Comparison of ENCODE assay signal across 28 mouse cellular contexts in the genomic region with DNA sequence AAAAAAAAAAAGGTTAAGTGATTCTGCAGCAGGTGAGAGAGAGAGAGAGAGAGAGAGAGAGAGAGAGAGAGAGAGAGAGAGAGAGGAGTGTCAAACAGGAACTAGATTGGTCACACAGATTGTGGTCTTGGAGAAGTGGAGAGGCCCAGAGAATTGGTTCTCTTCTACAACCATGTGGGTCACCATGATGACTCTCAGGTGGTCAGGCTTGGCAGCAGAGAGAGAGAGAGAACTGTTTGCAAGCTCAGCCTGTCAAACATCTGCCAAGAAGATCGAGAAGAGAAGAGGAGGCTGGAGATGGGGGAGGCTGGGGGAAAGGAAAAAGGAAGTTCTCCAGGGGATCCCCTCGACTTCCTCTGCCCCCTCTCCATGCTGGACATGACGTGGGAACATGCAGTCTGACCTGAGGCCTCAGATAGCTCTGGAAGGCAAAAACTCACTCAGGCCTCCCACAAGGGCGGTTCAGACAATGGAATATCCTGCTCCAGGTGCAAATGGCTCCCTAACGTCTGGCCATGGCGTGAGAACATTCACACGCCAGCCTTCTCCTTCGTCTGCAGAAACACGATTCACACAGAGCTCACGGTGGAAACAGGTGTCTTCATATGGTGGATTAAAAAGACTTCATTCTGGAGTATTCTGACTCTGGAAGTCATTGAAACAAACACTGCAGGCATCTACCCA. TPM values are rescaled to one million over a fixed set of nuclear protein-coding genes. Genes with fewer than 3 reads are reported as not detected.
DNase-seq lines count a peak whose midpoint lies in the region; ATAC-seq and TF ChIP-seq lines count a peak whose summit lies in the region.
"Had no signal": no experiment of that assay in that cellular context is flagged by ENCODE, and none has a peak within 500 bp of the region (broad histone marks: within the 10 kb centered on the region; RNA-seq: fewer than 3 reads in every experiment).

No protein-coding gene starts in this region.

- no peaks in the 10 kb centered on the region for H3K36me3 ChIP-seq in heart, adult 2 months (ENCODE audit: control insufficient read depth, insufficient read depth, low read length)
- H3K36me3 ChIP-seq: hindbrain, embryonic 10.5 days; intestine, embryonic 15.5 days; liver, embryonic 13.5 days; lung, embryonic 15.5 days; midbrain, embryonic 12.5 days; neural tube, embryonic 15.5 days had no signal

- no peak for TF ChIP-seq POLR2A in heart, adult 2 months (IDR thresholded peaks at IDR 0.05; ENCODE audit: insufficient read depth, low read depth, low read length)

- ATAC-seq in common myeloid progenitor, adult 5-6 weeks (replicated peaks; ENCODE audit: low read depth, poor library complexity, severe bottlenecking): peak; percentile 43
- ATAC-seq in megakaryocyte, adult 5-6 weeks (ENCODE audit: poor library complexity, severe bottlenecking): peak; percentile 51
- ATAC-seq: forebrain, embryonic 14.5 days; hindbrain, embryonic 16.5 days; intestine, embryonic 15.5 days had no signal

- TF ChIP-seq CTCF in heart, adult 2 months (IDR thresholded peaks at IDR 0.05): no peak

- H3K9ac ChIP-seq in heart, adult 2 months (ENCODE audit: low read depth, low read length): no peak overlapping the region
- H3K9ac ChIP-seq: intestine, embryonic 15.5 days; liver, embryonic 13.5 days; lung, embryonic 15.5 days; midbrain, embryonic 12.5 days; neural tube, embryonic 15.5 days had no signal

- peak overlapping the region; percentile 9; the same call in 1 of the 2 replicates for H3K27ac ChIP-seq in heart, adult 2 months
- H3K27ac ChIP-seq: hindbrain, embryonic 10.5 days; intestine, embryonic 15.5 days; left cerebral cortex, adult 2 months; liver, embryonic 13.5 days; lung, embryonic 15.5 days; midbrain, embryonic 12.5 days; neural tube, embryonic 15.5 days had no signal

- WGBS in heart, adult 2 months: 36% methylated on average over 10 of the region's 10 CpGs

- H3K4me1 ChIP-seq in heart, adult 2 months (ENCODE audit: control insufficient read depth, insufficient read depth, low read length): peaks cover 8% of the 10 kb centered on the region
- H3K4me1 ChIP-seq: midbrain, embryonic 12.5 days had no signal

- no peaks in the 10 kb centered on the region for H3K79me2 ChIP-seq in heart, adult 2 months (replicated peaks; ENCODE audit: control insufficient read depth, insufficient read depth, low read length)

- no peaks in the 10 kb centered on the region for H3K27me3 ChIP-seq in heart, adult 2 months (ENCODE audit: control insufficient read depth, insufficient read depth, low read length)
- H3K27me3 ChIP-seq: intestine, embryonic 15.5 days; liver, embryonic 13.5 days; lung, embryonic 15.5 days; midbrain, embryonic 12.5 days; neural tube, embryonic 15.5 days had no signal

- no peak for DNase-seq in heart, adult 2 months
- no peak for DNase-seq in heart, postnatal 25 days (ENCODE audit: low spot score)
- peak; percentile 54 for DNase-seq in A20 (ENCODE audit: low read depth, low spot score)
- no peak for DNase-seq in yolk sac, embryonic 10.5 days (ENCODE audit: low spot score)
- no peak for DNase-seq in urinary bladder, adult 2 months (ENCODE audit: low spot score)
- DNase-seq: adrenal gland, postnatal 36 days; cerebellum, adult 11 months; cerebellum, adult 9-11 months; heart, adult 11 months; kidney, adult 8-10 months; kidney, postnatal 10 days; left cerebral cortex, postnatal 4 days; liver, embryonic 13.5 days; lung, postnatal 4 days; right cerebral cortex, adult 18-20 months; right cerebral cortex, postnatal 4 days; thymus, postnatal 25 days had no signal

- no peak overlapping the region for H3K4me3 ChIP-seq in heart, adult 2 months
- H3K4me3 ChIP-seq: hindbrain, embryonic 10.5 days; intestine, embryonic 15.5 days; left cerebral cortex, adult 2 months; liver, embryonic 13.5 days; lung, embryonic 15.5 days; midbrain, embryonic 12.5 days; neural tube, embryonic 15.5 days had no signal

- intact Hi-C loops in heart, adult 2 months (cut with DNase I): loop anchor here (2.0 to 10.0 kb wide), 3 partner anchors 71 to 291 kb away; a partner anchor contains a TSS
- intact Hi-C loops in heart, postnatal 25 days (cut with DNase I): loop anchor here (2.0 to 5.0 kb wide), 3 partner anchors 66 to 206 kb away; no protein-coding TSS in a partner anchor

- TF ChIP-seq EP300 in heart, adult 2 months (IDR thresholded peaks at IDR 0.05; ENCODE audit: insufficient read depth, low read depth, low read length): no peak

RNA-seq across cellular contexts. Expression of a gene that starts 56.4 kb away (rescaled TPM):
- under 1 TPM; 0.14 to 0.16 TPM for total RNA-seq in heart, adult 2 months (2021)
- 0.09 and 0.41 TPM in 2 replicates for polyA plus RNA-seq in heart, adult 2 months (2012; rRNA removed)
- not detected for total RNA-seq in heart, postnatal 25 days (2021)
- 0.64 and 2.2 TPM in 2 replicates for total RNA-seq in common myeloid progenitor, adult 5-6 weeks (2017)
- 0.58 TPM in 1 of 2 replicates, not detected in the other for total RNA-seq in megakaryocyte, adult 5-6 weeks (2015)
- total RNA-seq in megakaryocyte, adult 5-6 weeks (2017): 0.18 TPM in 1 of 2 replicates, not detected in the other
- 11.8 TPM in 2 replicates for polyA plus RNA-seq in urinary bladder, adult 2 months (2012; rRNA removed)
- total RNA-seq: adrenal gland, postnatal 36 days; gastrocnemius, adult 8-10 months had no signal
- polyA plus RNA-seq: liver, embryonic 13.5 days had no signal

RNA-seq across cellular contexts. Expression of a gene that starts 57.0 kb away (rescaled TPM):
- total RNA-seq in heart, adult 2 months (2021): 10 to 100 TPM; 11.6 to 13.6 TPM
- polyA plus RNA-seq in heart, adult 2 months (2012; rRNA removed): 12.9 and 16.8 TPM in 2 replicates
- total RNA-seq in heart, postnatal 25 days (2021): 10 to 100 TPM; 13.5 to 16.6 TPM
- 5.2 and 7.4 TPM in 2 replicates for total RNA-seq in common myeloid progenitor, adult 5-6 weeks (2017)
- 40.4 and 44.3 TPM in 2 replicates for total RNA-seq in megakaryocyte, adult 5-6 weeks (2015)
- total RNA-seq in megakaryocyte, adult 5-6 weeks (2017): 46.6 and 50.5 TPM in 2 replicates
- polyA plus RNA-seq in urinary bladder, adult 2 months (2012; rRNA removed): 56.5 and 62.8 TPM in 2 replicates
